Mouse (Mus musculus) R1 (cell line): ENCODE data around the gene Dohh.

Source experiments
- DNase-seq: peaks from one replicate; pipeline ENCODE4 v3.0.0-alpha.2; 2018; ENCODE audit warnings: low read depth, low spot score

The Dohh gene

GRCm38 (mm10) chr10:81403511-81403910 is 19.3 kb downstream of the Dohh start:
- no peak for DNase-seq

GRCm38 (mm10) chr10:81404082-81404481 is 19.9 kb downstream of the Dohh start:
- DNase-seq, result peak; percentile 95

- DNase-seq, result no peak
These were observed 20.5 kb downstream of the Dohh start for GRCm38 (mm10) chr10:81404720-81405119.

GRCm38 (mm10) chr10:81405588-81406201 is 21.5 kb downstream of the Dohh start:
- peak; percentile 70 for DNase-seq

- no peak for DNase-seq
These were observed 22.5 kb downstream of the Dohh start for GRCm38 (mm10) chr10:81406504-81407440.

- peak; percentile 79 for DNase-seq
These were observed 23.6 kb downstream of the Dohh start for GRCm38 (mm10) chr10:81407539-81408423.

- no peak for DNase-seq
These were observed 24.1 kb downstream of the Dohh start for GRCm38 (mm10) chr10:81408424-81408729.

- DNase-seq, result peak; percentile 82
These were observed 24.7 kb downstream of the Dohh start for GRCm38 (mm10) chr10:81408871-81409291.

GRCm38 (mm10) chr10:81409330-81409729 is 25.1 kb downstream of the Dohh start:
- DNase-seq, result peak; percentile 80

- no peak for DNase-seq
These were observed 26.1 kb downstream of the Dohh start for GRCm38 (mm10) chr10:81410350-81410749.

GRCm38 (mm10) chr10:81410981-81411380 is 26.8 kb downstream of the Dohh start:
- DNase-seq, result no peak

- DNase-seq, result no peak
These were observed 27.5 kb downstream of the Dohh start for GRCm38 (mm10) chr10:81411471-81412400.

GRCm38 (mm10) chr10:81412586-81413309 is 28.5 kb downstream of the Dohh start:
- DNase-seq, result no peak

GRCm38 (mm10) chr10:81413310-81414261 is 29.4 kb downstream of the Dohh start:
- peak; percentile 86 for DNase-seq

GRCm38 (mm10) chr10:81414682-81415081 is 30.5 kb downstream of the Dohh start:
- DNase-seq, result no peak

- DNase-seq, result no peak
These were observed 30.9 kb downstream of the Dohh start for GRCm38 (mm10) chr10:81415146-81415545.

GRCm38 (mm10) chr10:81415549-81416310 is 31.5 kb downstream of the Dohh start:
- DNase-seq, result no peak

GRCm38 (mm10) chr10:81416581-81417226 is 32.5 kb downstream of the Dohh start:
- DNase-seq, result peak; percentile 96
